Mouse (Mus musculus): Measurements from ENCODE around the gene Tmbim1. TPM values are rescaled to one million over a fixed set of nuclear protein-coding genes. Genes with fewer than 3 reads are reported as not detected.
"Not testable (repeated sequence)": the region's sequence is repeated elsewhere in the genome, so short reads cannot be mapped to it uniquely, and the experiment has no call there.

The Tmbim1 gene
- polyA plus RNA-seq, 1 experiment from 2014 or later, result 31.2 TPM

GRCm38 (mm10) chr1:74338013-74338412, 32.6 kb upstream of the Tmbim1 start:
- H3K4me1 ChIP-seq, result peaks cover 42% of the 10 kb centered on the region
- no peak overlapping the region for H3K27ac ChIP-seq
- no peaks in the 10 kb centered on the region for H3K36me3 ChIP-seq
- ATAC-seq (replicated peaks; ENCODE audit: low FRiP score), result no peak
- 75% methylated on average over 5 of the region's 5 CpGs for WGBS
- no peaks in the 10 kb centered on the region for H3K9me3 ChIP-seq (replicated peaks)
- no peak overlapping the region for H3K4me3 ChIP-seq (replicated peaks)
- no peaks in the 10 kb centered on the region for H3K27me3 ChIP-seq
- no peak overlapping the region for H3K4me2 ChIP-seq
- H3K9ac ChIP-seq, result no peak overlapping the region

- 85% methylated on average over 3 of the region's 3 CpGs for WGBS
- H3K4me2 ChIP-seq, result no peak overlapping the region
- ATAC-seq (replicated peaks; ENCODE audit: low FRiP score), result no peak
- no peaks in the 10 kb centered on the region for H3K27me3 ChIP-seq
- no peak overlapping the region for H3K9ac ChIP-seq
- H3K4me3 ChIP-seq (replicated peaks), result no peak overlapping the region
- no peaks in the 10 kb centered on the region for H3K9me3 ChIP-seq (replicated peaks)
- H3K4me1 ChIP-seq, result peaks cover 40% of the 10 kb centered on the region
- no peaks in the 10 kb centered on the region for H3K36me3 ChIP-seq
- H3K27ac ChIP-seq, result no peak overlapping the region
These were observed 31.9 kb upstream of the Tmbim1 start for GRCm38 (mm10) chr1:74337241-74337771.

- H3K36me3 ChIP-seq, result no peaks in the 10 kb centered on the region
These were observed 30.2 kb upstream of the Tmbim1 start for GRCm38 (mm10) chr1:74335436-74336170.

GRCm38 (mm10) chr1:74335033-74335432, 29.6 kb upstream of the Tmbim1 start:
- Histone ChIP-seq H3K4me1 (peaks cover 54% of the 10 kb centered on the region), H3K27ac (no peak overlapping the region), H3K4me3 (replicated peaks) (no peak overlapping the region), H3K9ac (no peak overlapping the region), H3K4me2 (no peak overlapping the region), H3K27me3 (no peaks in the 10 kb centered on the region), H3K36me3 (no peaks in the 10 kb centered on the region), H3K9me3 (replicated peaks) (no peaks in the 10 kb centered on the region)
- WGBS, result 65% methylated on average over 4 of the region's 4 CpGs
- ATAC-seq (replicated peaks; ENCODE audit: low FRiP score), result no peak

More at GRCm38 (mm10) chr1:74335436-74336170, 30.2 kb upstream of the Tmbim1 start:
- Histone ChIP-seq H3K4me2 (no peak overlapping the region), H3K9me3 (replicated peaks) (no peaks in the 10 kb centered on the region), H3K4me3 (replicated peaks) (no peak overlapping the region), H3K9ac (no peak overlapping the region), H3K27ac (no peak overlapping the region), H3K4me1 (peaks cover 50% of the 10 kb centered on the region), H3K27me3 (no peaks in the 10 kb centered on the region)
- ATAC-seq (replicated peaks; ENCODE audit: low FRiP score), result no peak
- 76% methylated on average over 6 of the region's 6 CpGs for WGBS

- Histone ChIP-seq H3K4me1 (peaks cover 54% of the 10 kb centered on the region), H3K9me3 (replicated peaks) (no peaks in the 10 kb centered on the region), H3K36me3 (no peaks in the 10 kb centered on the region), H3K27ac (no peak overlapping the region), H3K9ac (no peak overlapping the region), H3K4me2 (no peak overlapping the region), H3K4me3 (replicated peaks) (no peak overlapping the region), H3K27me3 (no peaks in the 10 kb centered on the region)
- no peak for ATAC-seq (replicated peaks; ENCODE audit: low FRiP score)
- WGBS, result 79% methylated on average over 3 of the region's 3 CpGs
These were observed 29.2 kb upstream of the Tmbim1 start for GRCm38 (mm10) chr1:74334607-74335006.

GRCm38 (mm10) chr1:74332930-74333329, 27.5 kb upstream of the Tmbim1 start:
- Histone ChIP-seq H3K9ac (peak overlapping the region; percentile 61), H3K36me3 (no peaks in the 10 kb centered on the region; the same call in 1 of the 2 replicates), H3K27me3 (no peaks in the 10 kb centered on the region), H3K27ac (peak overlapping the region; percentile 86), H3K4me3 (replicated peaks) (peak overlapping the region; percentile 53), H3K9me3 (replicated peaks) (no peaks in the 10 kb centered on the region), H3K4me2 (peak overlapping the region; percentile 91), H3K4me1 (peaks cover 56% of the 10 kb centered on the region)
- no peak for ATAC-seq (replicated peaks; ENCODE audit: low FRiP score)
- 5% methylated on average over 9 of the region's 9 CpGs for WGBS

GRCm38 (mm10) chr1:74332241-74332763, 26.9 kb upstream of the Tmbim1 start:
- no peaks in the 10 kb centered on the region for H3K9me3 ChIP-seq (replicated peaks)
- peak; percentile 97 for ATAC-seq (replicated peaks; ENCODE audit: low FRiP score)
- peak overlapping the region; percentile 61 for H3K9ac ChIP-seq
- H3K4me2 ChIP-seq, result peak overlapping the region; percentile 91
- no peaks in the 10 kb centered on the region; the same call in 1 of the 2 replicates for H3K36me3 ChIP-seq
- 0% methylated on average over 35 of the region's 36 CpGs for WGBS
- H3K4me3 ChIP-seq (replicated peaks), result peak overlapping the region; percentile 53
- H3K4me1 ChIP-seq, result peaks cover 56% of the 10 kb centered on the region
- no peaks in the 10 kb centered on the region for H3K27me3 ChIP-seq
- peak overlapping the region; percentile 86 for H3K27ac ChIP-seq

- no peak overlapping the region for H3K9ac ChIP-seq
- no peaks in the 10 kb centered on the region for H3K27me3 ChIP-seq
- H3K36me3 ChIP-seq, result no peaks in the 10 kb centered on the region; the same call in 1 of the 2 replicates
- ATAC-seq (replicated peaks; ENCODE audit: low FRiP score), result no peak
- peak overlapping the region; percentile 86 for H3K27ac ChIP-seq
- no peak overlapping the region for H3K4me3 ChIP-seq (replicated peaks)
- H3K9me3 ChIP-seq (replicated peaks), result no peaks in the 10 kb centered on the region
- 55% methylated on average over 4 of the region's 4 CpGs for WGBS
- no peak overlapping the region for H3K4me2 ChIP-seq
- H3K4me1 ChIP-seq, result peaks cover 56% of the 10 kb centered on the region
These were observed 25.7 kb upstream of the Tmbim1 start for GRCm38 (mm10) chr1:74331046-74331681.

- no peak overlapping the region for H3K4me2 ChIP-seq
- H3K4me3 ChIP-seq (replicated peaks), result no peak overlapping the region
- peaks cover 50% of the 10 kb centered on the region for H3K4me1 ChIP-seq
- no peaks in the 10 kb centered on the region for H3K27me3 ChIP-seq
- H3K27ac ChIP-seq, result peak overlapping the region; percentile 86
- 76% methylated on average over 7 of the region's 7 CpGs for WGBS
- H3K9me3 ChIP-seq (replicated peaks), result no peaks in the 10 kb centered on the region
- H3K36me3 ChIP-seq, result no peaks in the 10 kb centered on the region; the same call in 1 of the 2 replicates
- no peak overlapping the region for H3K9ac ChIP-seq
- ATAC-seq (replicated peaks; ENCODE audit: low FRiP score), result no peak
These were observed 24.5 kb upstream of the Tmbim1 start for GRCm38 (mm10) chr1:74329899-74330431.

GRCm38 (mm10) chr1:74326916-74327315, 21.5 kb upstream of the Tmbim1 start:
- not testable (repeated sequence) for H3K9me3 ChIP-seq (replicated peaks); H3K4me2 ChIP-seq; H3K4me3 ChIP-seq (replicated peaks); H3K27ac ChIP-seq; ATAC-seq (replicated peaks; ENCODE audit: low FRiP score); H3K27me3 ChIP-seq; H3K9ac ChIP-seq; H3K36me3 ChIP-seq
- peaks cover 25% of the 10 kb centered on the region for H3K4me1 ChIP-seq
- WGBS, result 76% methylated on average over 2 of the region's 2 CpGs

GRCm38 (mm10) chr1:74321396-74321795, 16.0 kb upstream of the Tmbim1 start:
- no peak for ATAC-seq (replicated peaks; ENCODE audit: low FRiP score)
- 84% methylated on average over 3 of the region's 3 CpGs for WGBS

GRCm38 (mm10) chr1:74318711-74319110, 13.3 kb upstream of the Tmbim1 start:
- no peaks in the 10 kb centered on the region for H3K36me3 ChIP-seq
- H3K4me3 ChIP-seq (replicated peaks), result no peak overlapping the region
- H3K27ac ChIP-seq, result no peak overlapping the region
- H3K27me3 ChIP-seq, result no peaks in the 10 kb centered on the region
- no peaks in the 10 kb centered on the region for H3K4me1 ChIP-seq
- H3K9me3 ChIP-seq (replicated peaks), result no peaks in the 10 kb centered on the region
- ATAC-seq (replicated peaks; ENCODE audit: low FRiP score), result no peak
- 86% methylated on average over 3 of the region's 3 CpGs for WGBS
- H3K4me2 ChIP-seq, result no peak overlapping the region
- H3K9ac ChIP-seq, result no peak overlapping the region

More at GRCm38 (mm10) chr1:74321396-74321795, 16.0 kb upstream of the Tmbim1 start:
- H3K36me3 ChIP-seq, result no peaks in the 10 kb centered on the region
- H3K4me2 ChIP-seq, result no peak overlapping the region
- no peak overlapping the region for H3K27ac ChIP-seq
- no peaks in the 10 kb centered on the region for H3K27me3 ChIP-seq
- H3K4me3 ChIP-seq (replicated peaks), result no peak overlapping the region
- no peaks in the 10 kb centered on the region for H3K4me1 ChIP-seq
- H3K9me3 ChIP-seq (replicated peaks), result no peaks in the 10 kb centered on the region
- H3K9ac ChIP-seq, result no peak overlapping the region
